Mouse (Mus musculus) CH12.LX (cell line): ENCODE measurements around the gene Tinf2. TPM values are rescaled to one million over a fixed set of nuclear protein-coding genes. Genes with fewer than 3 reads are reported as not detected.

ENCODE experiments used
- ZC3H11A ChIP-seq: IDR thresholded peaks from 2 replicates; pipeline ENCODE4 v1.6.1; 2012; ENCODE audit warnings: low read depth, mild to moderate bottlenecking, inconsistent platforms, low read length, improper control_type of control experiment
- polyA plus RNA-seq: library from polyadenylated mRNA; unstranded; fragments of >175 nt; gene quantifications from 2 replicates; pipeline ENCODE4 v1.2.1, GENCODE M21; 2012; ENCODE audit warnings: low read depth; ENCODE audit not compliant: insufficient read length
- total RNA-seq, 2 experiments: library from RNA; depleted of rRNA; stranded (reverse); fragments of 300-350 nt in 1 of 2; fragments of >200 nt in 1 of 2; gene quantifications; 2 replicates each; pipeline ENCODE4 v1.2.3; 2012 to 2014

Tinf2 gene
- total and polyA plus RNA-seq, 3 experiments: 23.3 to 31.1 (median 29.1) TPM

DNA sequence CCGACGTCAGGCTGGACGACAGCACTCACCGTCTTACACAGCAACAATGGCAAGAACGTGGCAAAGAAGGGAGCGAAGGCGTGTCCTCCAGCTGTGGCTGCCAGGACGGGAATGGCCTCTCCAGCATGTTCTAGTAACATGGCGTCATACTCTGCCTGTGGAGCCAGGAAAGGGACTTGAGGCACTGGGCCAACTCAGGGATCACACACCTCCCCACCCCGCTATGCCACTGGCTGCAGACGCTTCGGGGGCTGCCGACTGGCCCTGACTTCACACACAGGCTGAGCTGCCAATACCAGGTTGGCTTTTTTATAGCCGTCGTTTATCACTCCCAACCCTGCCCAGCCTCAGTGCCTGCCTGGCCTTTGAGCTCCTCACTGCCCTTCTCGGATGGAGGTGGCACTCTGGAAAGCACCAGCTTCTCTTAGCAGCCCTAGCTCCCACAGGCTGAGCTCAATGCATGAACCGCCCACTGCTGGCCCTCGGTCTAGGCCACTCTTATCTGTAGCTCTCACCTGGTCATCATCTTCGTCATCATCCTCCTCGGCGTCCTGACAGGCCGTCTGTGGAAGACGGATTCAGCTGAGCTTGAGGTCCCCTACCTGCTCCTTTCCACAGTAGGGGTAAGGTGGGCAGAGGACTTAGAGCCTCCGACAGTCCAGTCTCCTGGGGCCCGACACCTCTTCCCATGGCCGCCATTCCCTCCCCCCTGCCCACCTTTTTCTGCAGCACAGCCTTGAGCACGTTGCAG, 53.4 kb downstream of the Tinf2 start (continued):
- no peak for TF ChIP-seq ZC3H11A

Other genes with a start within 250 kb of the Tinf2 start
Only the 20 nearest of the 35 such genes appear.
- gene Emc9, start 96.5 kb downstream of the Tinf2 start, total RNA-seq (2012; rRNA removed): 9.6 and 10.4 TPM in 2 replicates
- gene Emc9, start 96.5 kb downstream of the Tinf2 start, total RNA-seq (2014; rRNA removed): 1.6 and 1.7 TPM in 2 replicates
- 3.7 and 4.2 TPM in 2 replicates for gene Emc9, start 96.5 kb downstream of the Tinf2 start, polyA plus RNA-seq
- gene Psme2, start 90.7 kb downstream of the Tinf2 start, total RNA-seq (2012; rRNA removed): 634 and 684 TPM in 2 replicates
- gene Psme2, start 90.7 kb downstream of the Tinf2 start, total RNA-seq (2014; rRNA removed): 467 and 546 TPM in 2 replicates
- 650 and 757 TPM in 2 replicates for gene Psme2, start 90.7 kb downstream of the Tinf2 start, polyA plus RNA-seq
- gene Rnf31, start 90.1 kb downstream of the Tinf2 start, total RNA-seq (2012; rRNA removed): 14.8 and 15.9 TPM in 2 replicates
- 3.2 and 3.8 TPM in 2 replicates for gene Rnf31, start 90.1 kb downstream of the Tinf2 start, total RNA-seq (2014; rRNA removed)
- 18.2 and 22.6 TPM in 2 replicates for gene Rnf31, start 90.1 kb downstream of the Tinf2 start, polyA plus RNA-seq
- 9.2 and 10.1 TPM in 2 replicates for gene Irf9, start 78.2 kb downstream of the Tinf2 start, total RNA-seq (2012; rRNA removed)
- 9.6 and 11.2 TPM in 2 replicates for gene Irf9, start 78.2 kb downstream of the Tinf2 start, total RNA-seq (2014; rRNA removed)
- gene Irf9, start 78.2 kb downstream of the Tinf2 start, polyA plus RNA-seq: 12.4 and 12.8 TPM in 2 replicates
- not detected in 2 replicates for gene Rec8, start 63.8 kb downstream of the Tinf2 start, total RNA-seq (2012; rRNA removed)
- gene Rec8, start 63.8 kb downstream of the Tinf2 start, total RNA-seq (2014; rRNA removed): not detected in 2 replicates
- not detected in 2 replicates for gene Rec8, start 63.8 kb downstream of the Tinf2 start, polyA plus RNA-seq
- 84.8 and 95.0 TPM in 2 replicates for gene Ipo4, start 45.9 kb downstream of the Tinf2 start, total RNA-seq (2012; rRNA removed)
- gene Ipo4, start 45.9 kb downstream of the Tinf2 start, total RNA-seq (2014; rRNA removed): 47.5 TPM in 2 replicates
- gene Ipo4, start 45.9 kb downstream of the Tinf2 start, polyA plus RNA-seq: 164 and 175 TPM in 2 replicates
- gene Gm49378, start 43.9 kb downstream of the Tinf2 start, total RNA-seq (2012; rRNA removed): 0.17 TPM in 1 of 2 replicates, not detected in the other
- gene Gm49378, start 43.9 kb downstream of the Tinf2 start, total RNA-seq (2014; rRNA removed): 9.1 and 11.7 TPM in 2 replicates
- 8.7 TPM in 1 of 2 replicates, not detected in the other for gene Gm49378, start 43.9 kb downstream of the Tinf2 start, polyA plus RNA-seq
- gene Tm9sf1, start 38.0 kb downstream of the Tinf2 start, total RNA-seq (2012; rRNA removed): 51.3 and 57.8 TPM in 2 replicates
- 36.1 and 39.5 TPM in 2 replicates for gene Tm9sf1, start 38.0 kb downstream of the Tinf2 start, total RNA-seq (2014; rRNA removed)
- gene Tm9sf1, start 38.0 kb downstream of the Tinf2 start, polyA plus RNA-seq: 58.0 and 65.3 TPM in 2 replicates
- 0.29 and 0.30 TPM in 2 replicates for gene Tssk4, start 31.6 kb downstream of the Tinf2 start, total RNA-seq (2012; rRNA removed)
- 0.14 TPM in 1 of 2 replicates, not detected in the other for gene Tssk4, start 31.6 kb downstream of the Tinf2 start, total RNA-seq (2014; rRNA removed)
- gene Tssk4, start 31.6 kb downstream of the Tinf2 start, polyA plus RNA-seq: 0.26 and 0.31 TPM in 2 replicates
- 25.1 and 25.6 TPM in 2 replicates for gene Mdp1, start 21.3 kb downstream of the Tinf2 start, total RNA-seq (2012; rRNA removed)
- gene Mdp1, start 21.3 kb downstream of the Tinf2 start, total RNA-seq (2014; rRNA removed): 30.9 and 39.0 TPM in 2 replicates
- gene Mdp1, start 21.3 kb downstream of the Tinf2 start, polyA plus RNA-seq: 23.4 and 26.0 TPM in 2 replicates
- gene Gmpr2, start 9.9 kb downstream of the Tinf2 start, total RNA-seq (2012; rRNA removed): 34.3 and 37.3 TPM in 2 replicates
- gene Gmpr2, start 9.9 kb downstream of the Tinf2 start, total RNA-seq (2014; rRNA removed): 51.3 and 54.9 TPM in 2 replicates
- gene Gmpr2, start 9.9 kb downstream of the Tinf2 start, polyA plus RNA-seq: 34.7 and 44.3 TPM in 2 replicates
- 378 and 515 TPM in 2 replicates for gene Nedd8, start 9.7 kb downstream of the Tinf2 start, total RNA-seq (2012; rRNA removed)
- gene Nedd8, start 9.7 kb downstream of the Tinf2 start, total RNA-seq (2014; rRNA removed): 272 and 276 TPM in 2 replicates
- 513 and 653 TPM in 2 replicates for gene Nedd8, start 9.7 kb downstream of the Tinf2 start, polyA plus RNA-seq
- gene Tgm1, start 32.1 kb upstream of the Tinf2 start, total RNA-seq (2012; rRNA removed): not detected in 2 replicates
- gene Tgm1, start 32.1 kb upstream of the Tinf2 start, total RNA-seq (2014; rRNA removed): 0.07 TPM in 1 of 2 replicates, not detected in the other
- gene Tgm1, start 32.1 kb upstream of the Tinf2 start, polyA plus RNA-seq: 0.14 and 0.16 TPM in 2 replicates
- gene Rabggta, start 40.4 kb upstream of the Tinf2 start, total RNA-seq (2012; rRNA removed): 19.1 and 21.9 TPM in 2 replicates
- gene Rabggta, start 40.4 kb upstream of the Tinf2 start, total RNA-seq (2014; rRNA removed): 12.0 and 16.2 TPM in 2 replicates
- gene Rabggta, start 40.4 kb upstream of the Tinf2 start, polyA plus RNA-seq: 12.8 and 13.9 TPM in 2 replicates
- gene Dhrs1, start 63.9 kb upstream of the Tinf2 start, total RNA-seq (2012; rRNA removed): 23.6 and 33.2 TPM in 2 replicates
- 22.1 and 26.1 TPM in 2 replicates for gene Dhrs1, start 63.9 kb upstream of the Tinf2 start, total RNA-seq (2014; rRNA removed)
- gene Dhrs1, start 63.9 kb upstream of the Tinf2 start, polyA plus RNA-seq: 21.1 and 34.1 TPM in 2 replicates
- gene Nop9, start 63.9 kb upstream of the Tinf2 start, total RNA-seq (2012; rRNA removed): 38.5 and 45.7 TPM in 2 replicates
- 85.3 and 92.1 TPM in 2 replicates for gene Nop9, start 63.9 kb upstream of the Tinf2 start, total RNA-seq (2014; rRNA removed)
- 76.9 and 89.1 TPM in 2 replicates for gene Nop9, start 63.9 kb upstream of the Tinf2 start, polyA plus RNA-seq
- 2.3 and 2.6 TPM in 2 replicates for gene Cideb, start 76.6 kb upstream of the Tinf2 start, total RNA-seq (2012; rRNA removed)
- not detected in 2 replicates for gene Cideb, start 76.6 kb upstream of the Tinf2 start, total RNA-seq (2014; rRNA removed)
- gene Cideb, start 76.6 kb upstream of the Tinf2 start, polyA plus RNA-seq: 0.49 and 0.61 TPM in 2 replicates
- gene Ltb4r2, start 79.6 kb upstream of the Tinf2 start, total RNA-seq (2012; rRNA removed): 0.04 and 0.13 TPM in 2 replicates
- gene Ltb4r2, start 79.6 kb upstream of the Tinf2 start, total RNA-seq (2014; rRNA removed): 0.05 TPM in 1 of 2 replicates, not detected in the other
- not detected in 2 replicates for gene Ltb4r2, start 79.6 kb upstream of the Tinf2 start, polyA plus RNA-seq
- 0.13 TPM in 1 of 2 replicates, not detected in the other for gene Ltb4r1, start 84.1 kb upstream of the Tinf2 start, total RNA-seq (2012; rRNA removed)
- 0.16 and 0.21 TPM in 2 replicates for gene Ltb4r1, start 84.1 kb upstream of the Tinf2 start, total RNA-seq (2014; rRNA removed)
- 0.33 TPM in 1 of 2 replicates, not detected in the other for gene Ltb4r1, start 84.1 kb upstream of the Tinf2 start, polyA plus RNA-seq
- not detected in 2 replicates for gene Adcy4, start 102.3 kb upstream of the Tinf2 start, total RNA-seq (2012; rRNA removed)
- not detected in 2 replicates for gene Adcy4, start 102.3 kb upstream of the Tinf2 start, total RNA-seq (2014; rRNA removed)
- gene Adcy4, start 102.3 kb upstream of the Tinf2 start, polyA plus RNA-seq: not detected in 2 replicates